22 mouse cellular contexts compared by ENCODE assay signal in genomic region chr8:106862845-106863244, GRCm38 (mm10).
"Had no signal": no experiment of that assay in that cellular context is flagged by ENCODE, and none has a peak within 500 bp of the region (broad histone marks: within the 10 kb centered on the region; RNA-seq: fewer than 3 reads in every experiment).

No protein-coding gene starts in this region.

- H3K4me3 ChIP-seq: kidney, embryonic 15.5 days; limb, embryonic 12.5 days; limb, embryonic 15.5 days; lung, embryonic 15.5 days; midbrain, embryonic 12.5 days; midbrain, embryonic 15.5 days; neural tube, embryonic 12.5 days; neural tube, embryonic 15.5 days had no signal

- H3K27ac ChIP-seq: kidney, embryonic 15.5 days; limb, embryonic 12.5 days; limb, embryonic 15.5 days; liver, embryonic 14.5 days; lung, embryonic 15.5 days; macrophage; midbrain, embryonic 12.5 days; midbrain, embryonic 15.5 days; neural tube, embryonic 12.5 days; neural tube, embryonic 15.5 days had no signal

- H3K4me1 ChIP-seq: kidney, embryonic 15.5 days; limb, embryonic 12.5 days; lung, embryonic 15.5 days; midbrain, embryonic 12.5 days; midbrain, embryonic 15.5 days; neural tube, embryonic 12.5 days; neural tube, embryonic 15.5 days had no signal

- H3K27me3 ChIP-seq: midbrain, embryonic 15.5 days had no signal

- ATAC-seq: liver, postnatal 0 days; midbrain, embryonic 15.5 days had no signal

- DNase-seq: kidney, adult 11 months; kidney, adult 8-10 months; kidney, postnatal 10 days; kidney, postnatal 36 days; left cerebral cortex, postnatal 4 days; liver, postnatal 0 days; right cerebral cortex, adult 18-20 months; right cerebral cortex, postnatal 14 days; spleen, adult 18-20 months; thymus, adult 18-20 months; thymus, postnatal 36 days had no signal

- H3K9me3 ChIP-seq: kidney, embryonic 15.5 days; limb, embryonic 12.5 days; limb, embryonic 15.5 days; lung, embryonic 15.5 days; midbrain, embryonic 12.5 days; midbrain, embryonic 15.5 days; neural tube, embryonic 12.5 days; neural tube, embryonic 15.5 days had no signal

- H3K4me2 ChIP-seq: kidney, embryonic 15.5 days; limb, embryonic 12.5 days; limb, embryonic 15.5 days; liver, embryonic 11.5 days; lung, embryonic 15.5 days; midbrain, embryonic 12.5 days; midbrain, embryonic 15.5 days; neural tube, embryonic 12.5 days; neural tube, embryonic 15.5 days had no signal

- H3K36me3 ChIP-seq: kidney, embryonic 15.5 days; limb, embryonic 12.5 days; limb, embryonic 15.5 days; lung, embryonic 15.5 days; midbrain, embryonic 12.5 days; midbrain, embryonic 15.5 days; neural tube, embryonic 12.5 days; neural tube, embryonic 15.5 days had no signal

- H3K9ac ChIP-seq: kidney, embryonic 15.5 days; limb, embryonic 12.5 days; limb, embryonic 15.5 days; liver, embryonic 14.5 days; liver, postnatal 0 days; lung, embryonic 15.5 days; midbrain, embryonic 12.5 days; midbrain, embryonic 15.5 days; neural tube, embryonic 12.5 days; neural tube, embryonic 15.5 days had no signal
